Mouse (Mus musculus) gastrocnemius, adult 2 months (tissue): ENCODE results near the gene Sp140. TPM values are rescaled to one million over a fixed set of nuclear protein-coding genes. Genes with fewer than 3 reads are reported as not detected.
"Not testable (repeated sequence)": the region's sequence is repeated elsewhere in the genome, so short reads cannot be mapped to it uniquely, and the experiment has no call there.

Experiments used
- DNase-seq: peaks from one replicate; pipeline ENCODE4 v3.0.0; 2022
- H3K27ac ChIP-seq: fragments of 200-600 bp; 2 replicates; pipeline ENCODE4 v1.8.1; 2022; ENCODE audit warnings: mild to moderate bottlenecking
- H3K4me3 ChIP-seq: fragments of 200-600 bp; 2 replicates; pipeline ENCODE4 v1.8.1; 2022; ENCODE audit warnings: mild to moderate bottlenecking, moderate library complexity
- CTCF ChIP-seq: fragments of 200-600 bp; IDR thresholded peaks from 2 replicates; pipeline ENCODE4 v1.8.1; 2022; ENCODE audit warnings: antibody characterized with exemption, mild to moderate bottlenecking, moderate library complexity
- intact Hi-C: fragments of 180-260 bp; cut with DNase I; formaldehyde crosslinking; loops from one replicate; pipeline ENCODE4 v1.15.1; 2025
- total RNA-seq, 2 experiments: library from RNA; stranded (reverse); gene quantifications; 2 replicates each; pipeline ENCODE4 v1.2.3; 2021

Gene Sp140
- total RNA-seq, 2 experiments from 2014 or later, result 0.47 to 0.59 TPM

GRCm38 (mm10) chr1:85615819-85616218 lies 15.6 kb downstream of the Sp140 start:
- intact Hi-C loops, DNase-seq, H3K27ac ChIP-seq, H3K4me3 ChIP-seq: not testable (repeated sequence)

- H3K4me3 ChIP-seq, intact Hi-C loops, H3K27ac ChIP-seq, DNase-seq: not testable (repeated sequence)
Observed at GRCm38 (mm10) chr1:85617161-85617560, 17.0 kb downstream of the Sp140 start.

GRCm38 (mm10) chr1:85618689-85619088 lies 18.5 kb downstream of the Sp140 start:
- not testable (repeated sequence) for DNase-seq

GRCm38 (mm10) chr1:85636936-85637335 lies 36.8 kb downstream of the Sp140 start:
- H3K27ac ChIP-seq, DNase-seq, H3K4me3 ChIP-seq, intact Hi-C loops: not testable (repeated sequence)

More at GRCm38 (mm10) chr1:85618689-85619088, 18.5 kb downstream of the Sp140 start:
- H3K4me3 ChIP-seq, H3K27ac ChIP-seq, intact Hi-C loops: not testable (repeated sequence)

- H3K4me3 ChIP-seq, H3K27ac ChIP-seq, intact Hi-C loops, DNase-seq: not testable (repeated sequence)
Observed at GRCm38 (mm10) chr1:85638144-85638543, 38.0 kb downstream of the Sp140 start.

- intact Hi-C loops, result not testable (repeated sequence)
- DNase-seq, result peak; percentile 20
- Histone ChIP-seq H3K27ac (peak within 1 kb of the TSS; percentile 80), H3K4me3 (peak within 1 kb of the TSS; percentile 68)
Observed at GRCm38 (mm10) chr1:85649881-85650280, 49.7 kb downstream of the Sp140 start, which contains the start of gene Sp100. Gene Sp100, plus strand, starts transcription at chr1:85649988.

GRCm38 (mm10) chr1:85650524-85650923 lies 50.3 kb downstream of the Sp140 start:
- H3K4me3 ChIP-seq, result peak overlapping the region; percentile 54
- intact Hi-C loops, DNase-seq: not testable (repeated sequence)
- H3K27ac ChIP-seq, result peak overlapping the region; percentile 49; the same call in 1 of the 2 replicates

- DNase-seq, H3K27ac ChIP-seq, intact Hi-C loops: not testable (repeated sequence)
- peak overlapping the region; percentile 49 for H3K4me3 ChIP-seq
Observed at GRCm38 (mm10) chr1:85651770-85652275, 51.6 kb downstream of the Sp140 start.

GRCm38 (mm10) chr1:85657211-85657610 lies 57.0 kb downstream of the Sp140 start:
- DNase-seq, H3K4me3 ChIP-seq, intact Hi-C loops, H3K27ac ChIP-seq: not testable (repeated sequence)

- TF ChIP-seq CTCF, result no peak
- Histone ChIP-seq H3K4me3 (no peak overlapping the region), H3K27ac (no peak overlapping the region)
- no peak for DNase-seq
- intact Hi-C loops, result no loop called here
Observed at GRCm38 (mm10) chr1:85664266-85664665, 64.1 kb downstream of the Sp140 start.

GRCm38 (mm10) chr1:85680226-85680625 lies 80.0 kb downstream of the Sp140 start:
- intact Hi-C loops, result no loop called here
- H3K4me3 ChIP-seq, result no peak overlapping the region
- no peak overlapping the region for H3K27ac ChIP-seq
- DNase-seq, result no peak
- no peak for TF ChIP-seq CTCF

- DNase-seq, result no peak
- no peak overlapping the region for H3K27ac ChIP-seq
- no peak overlapping the region for H3K4me3 ChIP-seq
- no peak for TF ChIP-seq CTCF
- intact Hi-C loops, result no loop called here
Observed at GRCm38 (mm10) chr1:85686666-85687065, 86.5 kb downstream of the Sp140 start.

- no peak for DNase-seq
- intact Hi-C loops, result no loop called here
- Histone ChIP-seq H3K4me3 (no peak overlapping the region), H3K27ac (no peak overlapping the region)
- no peak for TF ChIP-seq CTCF
Observed at GRCm38 (mm10) chr1:85687346-85687745, 87.2 kb downstream of the Sp140 start.

- no peak overlapping the region for H3K4me3 ChIP-seq
- no peak overlapping the region for H3K27ac ChIP-seq
- intact Hi-C loops, result no loop called here
Observed at GRCm38 (mm10) chr1:85690544-85690943, 90.4 kb downstream of the Sp140 start.

More at GRCm38 (mm10) chr1:85690544-85690943, 90.4 kb downstream of the Sp140 start:
- TF ChIP-seq CTCF, result no peak
- DNase-seq, result no peak
